Mouse (Mus musculus) cortical plate, adult 2 months (tissue): Measurements from ENCODE around the gene Ndufa4l2. TPM values are rescaled to one million over a fixed set of nuclear protein-coding genes. Genes with fewer than 3 reads are reported as not detected.

ENCODE experiments used
- H3K27ac ChIP-seq: fragments of 200-500 bp; 2 replicates; pipeline ENCODE4 v1.5.1; 2012; ENCODE audit warnings: low read length, control low read depth, inconsistent platforms; ENCODE audit not compliant: insufficient read depth
- H3K4me1 ChIP-seq: fragments of 200-500 bp; 2 replicates; pipeline ENCODE4 v1.6.1; 2011; ENCODE audit warnings: low read length; ENCODE audit not compliant: control insufficient read depth, insufficient read depth
- H3K4me3 ChIP-seq: fragments of 200-500 bp; 2 replicates; pipeline ENCODE4 v1.5.1; 2011; ENCODE audit warnings: mild to moderate bottlenecking, low read length, control low read depth; ENCODE audit not compliant: insufficient read depth
- CTCF ChIP-seq: fragments of 200-500 bp; IDR thresholded peaks from 2 replicates; pipeline ENCODE4 v1.5.1; 2011; ENCODE audit warnings: mild to moderate bottlenecking, control low read depth, low read length; ENCODE audit not compliant: insufficient read depth; ENCODE audit errors: extremely low read depth
- POLR2A ChIP-seq: fragments of 200-500 bp; IDR thresholded peaks from 2 replicates; pipeline ENCODE4 v1.6.1; 2011; ENCODE audit warnings: mild to moderate bottlenecking, low read length, control low read depth; ENCODE audit not compliant: insufficient read depth; ENCODE audit errors: extremely low read depth
- polyA plus RNA-seq: library from polyadenylated mRNA; depleted of rRNA; stranded (reverse); fragments of >200 nt; gene quantifications from 2 replicates; pipeline ENCODE4 v1.2.3, GENCODE M21; 2012; rRNA removed

Gene Ndufa4l2
- 10.0 and 10.6 TPM in 2 replicates for polyA plus RNA-seq

- no peak within 1 kb of the TSS for H3K27ac ChIP-seq
- H3K4me1 ChIP-seq: peaks cover 6% of the 10 kb centered on the region
- no peak within 1 kb of the TSS for H3K4me3 ChIP-seq
- TF ChIP-seq POLR2A: no peak
- no peak for TF ChIP-seq CTCF
These were observed at the start of gene Ndufa4l2 for GRCm38 (mm10) chr10:127514764-127515163. Gene Ndufa4l2 (plus strand): TSS chr10:127514967.

- TF ChIP-seq CTCF: no peak
- no peak for TF ChIP-seq POLR2A
- Histone ChIP-seq H3K4me3 (no peak overlapping the region), H3K4me1 (no peaks in the 10 kb centered on the region), H3K27ac (no peak overlapping the region)
These were observed 43.3 kb upstream of the Ndufa4l2 start for GRCm38 (mm10) chr10:127471281-127471988.

GRCm38 (mm10) chr10:127472722-127473121, 42.0 kb upstream of the Ndufa4l2 start:
- TF ChIP-seq CTCF (no peak), POLR2A (no peak)
- Histone ChIP-seq H3K4me1 (no peaks in the 10 kb centered on the region), H3K27ac (no peak overlapping the region), H3K4me3 (no peak overlapping the region)

- TF ChIP-seq POLR2A (no peak), CTCF (no peak)
These were observed 39.6 kb upstream of the Ndufa4l2 start for GRCm38 (mm10) chr10:127475175-127475574.

GRCm38 (mm10) chr10:127476541-127476940, 38.2 kb upstream of the Ndufa4l2 start:
- TF ChIP-seq CTCF (no peak), POLR2A (no peak)
- Histone ChIP-seq H3K4me1 (no peaks in the 10 kb centered on the region), H3K4me3 (no peak overlapping the region), H3K27ac (no peak overlapping the region)

More at GRCm38 (mm10) chr10:127475175-127475574, 39.6 kb upstream of the Ndufa4l2 start:
- Histone ChIP-seq H3K27ac (no peak overlapping the region), H3K4me3 (no peak overlapping the region), H3K4me1 (no peaks in the 10 kb centered on the region)

GRCm38 (mm10) chr10:127477301-127477700, 37.5 kb upstream of the Ndufa4l2 start:
- no peak overlapping the region for H3K27ac ChIP-seq
- TF ChIP-seq CTCF (no peak), POLR2A (no peak)
- H3K4me3 ChIP-seq: no peak overlapping the region
- H3K4me1 ChIP-seq: peaks cover 2% of the 10 kb centered on the region

- peaks cover 2% of the 10 kb centered on the region for H3K4me1 ChIP-seq
- TF ChIP-seq POLR2A (no peak), CTCF (no peak)
- H3K4me3 ChIP-seq: no peak overlapping the region
- no peak overlapping the region for H3K27ac ChIP-seq
These were observed 35.6 kb upstream of the Ndufa4l2 start for GRCm38 (mm10) chr10:127479131-127479530.

- Histone ChIP-seq H3K27ac (no peak overlapping the region), H3K4me1 (peaks cover 2% of the 10 kb centered on the region), H3K4me3 (no peak overlapping the region)
- peak; percentile 35; the same call in 1 of the 2 replicates for TF ChIP-seq POLR2A
- TF ChIP-seq CTCF: no peak
These were observed 33.6 kb upstream of the Ndufa4l2 start for GRCm38 (mm10) chr10:127480833-127481813.

GRCm38 (mm10) chr10:127485235-127485634, 29.5 kb upstream of the Ndufa4l2 start:
- peaks cover 9% of the 10 kb centered on the region for H3K4me1 ChIP-seq
- TF ChIP-seq CTCF: no peak
- no peak for TF ChIP-seq POLR2A
- no peak overlapping the region for H3K4me3 ChIP-seq
- H3K27ac ChIP-seq: no peak overlapping the region
